Mouse (Mus musculus): Measurements from ENCODE around the gene Pspn.
A peak's percentile ranks its signal among the peaks of the same experiment; 100 is the strongest.

GRCm38 (mm10) chr17:57031661-57032420, 32.0 kb upstream of the Pspn start:
- TF ChIP-seq NELFE (IDR thresholded peaks at IDR 0.05; ENCODE audit: low read depth, low read length) (peak; percentile 76), GATA1 (IDR thresholded peaks at IDR 0.05; ENCODE audit: low read depth, low read length) (peak; percentile 49), CTCF (IDR thresholded peaks at IDR 0.05 in 2 of 3, conservative IDR thresholded peaks at IDR 0.05 in 1 of 3; ENCODE audit: control insufficient read depth in 1 of 3, insufficient read depth in 1 of 3, low read depth in 2 of 3, low read length in 3 of 3, poor library complexity in 1 of 3, severe bottlenecking in 1 of 3) (no peak), USF1 (IDR thresholded peaks at IDR 0.05; ENCODE audit: low read depth, low read length) (peak; percentile 100), EP300 (IDR thresholded peaks at IDR 0.05; ENCODE audit: low read depth in 1 of 2, low read length in 2 of 2) (no peak), RCOR1 (IDR thresholded peaks at IDR 0.05; ENCODE audit: low read depth, low read length) (no peak)
